Mouse (Mus musculus) adrenal gland, postnatal 36 days (tissue): ENCODE data around the gene Zzz3. TPM values are rescaled to one million over a fixed set of nuclear protein-coding genes. Genes with fewer than 3 reads are reported as not detected.

Experiments used
- DNase-seq, 2 experiments: peaks; one replicate each; pipeline ENCODE4 v3.0.0; 2021; ENCODE audit warnings: mixed read lengths in 1 of 2
- total RNA-seq, 2 experiments: library from RNA; stranded (reverse); gene quantifications; 2 replicates each; pipeline ENCODE4 v1.2.3; 2021

The Zzz3 gene
- total RNA-seq, 2 experiments from 2014 or later: 32.7 to 37.6 TPM

DNA sequence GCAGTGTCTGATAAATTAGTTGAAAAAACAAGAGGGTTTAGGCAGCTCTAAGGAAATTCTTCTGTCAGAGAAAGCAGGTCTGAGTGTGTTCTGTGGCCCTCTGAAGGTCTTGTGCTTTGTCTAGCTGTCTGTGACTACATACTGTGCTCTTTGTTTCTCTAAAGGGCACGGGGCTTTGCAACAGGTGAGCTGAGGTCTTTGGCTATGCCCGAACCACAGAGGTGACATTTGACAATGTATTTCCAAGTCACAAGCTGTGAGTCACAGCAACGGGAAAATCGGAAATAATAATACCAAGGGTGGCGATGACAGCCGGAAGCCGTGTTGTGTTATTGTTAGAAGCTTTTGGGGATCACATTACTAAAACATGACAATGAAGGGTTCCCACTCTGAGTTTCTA lies 101.8 kb downstream of the Zzz3 start:
- DNase-seq: no peak

DNA sequence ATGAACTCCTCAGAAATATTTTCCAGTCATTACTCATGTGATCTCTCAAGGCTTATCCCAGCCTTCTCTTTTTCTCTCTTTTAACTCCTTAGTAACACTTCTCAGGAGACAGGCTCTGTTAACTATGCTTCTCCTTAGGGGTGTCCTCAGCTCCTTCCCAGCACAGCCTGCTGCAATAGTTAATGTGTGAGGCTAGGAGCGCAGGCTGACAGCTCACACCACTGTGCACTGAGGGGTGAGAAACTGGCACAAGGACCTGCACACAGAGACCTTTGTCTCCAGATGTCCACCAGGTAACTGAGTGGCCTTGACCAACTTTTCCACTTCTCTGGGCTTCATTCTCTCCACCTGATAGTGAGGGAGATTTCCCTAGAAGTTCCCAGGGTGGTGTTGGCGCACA lies 102.6 kb downstream of the Zzz3 start:
- DNase-seq: no peak

DNA sequence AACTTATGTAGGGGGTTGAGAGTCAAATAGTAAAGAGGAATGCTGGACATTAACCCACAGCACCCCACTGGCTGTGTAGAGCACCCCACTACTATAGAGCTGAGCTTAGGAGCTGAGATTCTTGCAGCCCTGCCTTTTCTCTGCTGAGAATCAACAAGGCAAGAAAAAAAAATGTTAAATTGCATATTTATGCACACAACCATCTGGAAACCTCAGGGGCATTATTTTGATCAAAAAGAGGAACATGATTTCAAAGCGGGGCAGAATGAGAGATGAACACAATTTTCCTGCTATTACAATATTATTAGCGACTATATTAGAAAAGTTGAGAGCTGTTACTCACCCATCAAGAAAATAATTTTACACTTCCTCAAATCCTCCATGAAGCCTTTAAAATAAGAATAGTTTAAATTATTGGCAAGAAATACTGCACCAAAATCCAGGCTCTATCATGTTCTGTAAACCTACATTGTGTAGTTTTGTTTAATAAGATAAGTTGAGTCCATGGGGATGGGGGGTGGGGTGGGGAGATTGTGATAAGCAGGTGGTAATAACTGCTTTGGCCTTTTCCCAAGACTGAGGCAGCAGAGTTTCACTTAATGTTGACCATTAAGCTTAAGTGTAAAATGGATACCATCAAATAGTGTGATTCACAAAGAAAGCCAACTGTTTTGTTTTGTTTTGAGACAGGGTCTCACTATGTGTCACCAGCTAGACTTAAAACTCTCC lies 103.9 kb downstream of the Zzz3 start:
- DNase-seq: no peak

DNA sequence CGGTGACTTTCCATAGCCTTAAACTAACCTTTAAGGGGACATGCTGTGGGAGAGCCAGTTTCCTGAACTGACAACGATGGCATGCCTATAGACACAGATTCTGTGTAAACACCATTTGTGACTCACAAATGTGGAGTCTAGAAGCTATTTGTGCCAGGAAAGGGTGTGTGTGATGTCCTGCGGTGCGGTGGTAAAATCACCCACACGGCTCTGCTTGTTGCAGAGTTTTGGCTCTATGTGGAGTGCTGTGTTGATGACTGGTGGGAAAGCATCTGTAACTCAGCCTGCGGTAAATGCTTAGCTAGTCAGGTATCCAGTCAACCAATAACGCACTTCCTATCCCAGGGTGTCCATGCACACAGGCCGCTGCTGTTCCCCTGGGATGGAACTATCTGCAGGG lies 112.6 kb downstream of the Zzz3 start:
- no peak for DNase-seq

DNA sequence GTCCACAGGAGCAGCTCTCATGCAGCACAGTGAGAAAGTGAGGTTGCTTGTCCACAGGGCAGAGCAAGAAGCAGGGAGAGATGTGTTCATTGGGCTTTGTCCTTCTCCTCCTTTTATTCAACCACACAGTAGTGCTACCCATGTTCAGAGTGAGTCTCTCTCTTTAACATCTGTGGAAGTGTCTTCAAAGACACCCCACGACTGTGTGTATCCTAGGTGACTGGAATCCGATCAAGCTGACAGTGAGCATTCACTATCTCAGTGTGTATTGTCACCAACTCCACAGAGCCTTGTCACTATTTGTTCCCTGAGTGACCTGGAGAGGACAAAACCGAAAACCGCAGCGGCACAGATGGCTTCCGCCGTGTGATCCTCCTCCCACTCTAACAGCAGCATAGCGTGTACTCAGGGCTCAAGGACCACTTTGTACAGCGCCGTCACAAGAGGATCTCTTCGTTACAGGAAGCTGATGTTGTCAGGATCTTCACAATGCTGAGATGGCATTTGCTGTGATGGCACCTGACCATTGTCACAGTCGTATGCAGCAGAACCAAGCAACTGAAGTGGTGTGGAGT lies 113.2 kb downstream of the Zzz3 start:
- no peak for DNase-seq

GRCm38 (mm10) chr3:152509268-152509667 lies 114.0 kb downstream of the Zzz3 start:
- no peak for DNase-seq

Other genes starting within 250 kb of the Zzz3 start
- 1 to 10 TPM in 1 of 2 experiments, under 1 TPM in 1; 0.79 to 1.3 TPM for gene Gipc2, start 229.2 kb upstream of the Zzz3 start, total RNA-seq
- gene Dnajb4, start 185.2 kb upstream of the Zzz3 start, total RNA-seq: 10 to 100 TPM; 43.4 to 58.1 TPM
- 100 to 1,000 TPM; 117 to 140 TPM for gene Fubp1, start 185.1 kb upstream of the Zzz3 start, total RNA-seq
- 1 to 10 TPM; 2.2 to 3.9 TPM for gene Nexn, start 129.1 kb upstream of the Zzz3 start, total RNA-seq
- gene Miga1, start 55.1 kb upstream of the Zzz3 start, total RNA-seq: 10 to 100 TPM in 1 of 2 experiments, 1 to 10 TPM in 1; 9.7 to 12.1 TPM
- gene Usp33, start 49.0 kb upstream of the Zzz3 start, total RNA-seq: 10 to 100 TPM; 84.3 to 95.8 TPM